Mouse (Mus musculus) embryo, embryonic 9.5 days (tissue): ENCODE data around the gene Etnk1.
"Not testable (repeated sequence)": the region's sequence is repeated elsewhere in the genome, so short reads cannot be mapped to it uniquely, and the experiment has no call there.

Experiments
- DNase-seq: peaks from one replicate; pipeline ENCODE4 v3.0.0-alpha.2; 2017; ENCODE audit errors: extremely low spot score

The Etnk1 gene

DNA sequence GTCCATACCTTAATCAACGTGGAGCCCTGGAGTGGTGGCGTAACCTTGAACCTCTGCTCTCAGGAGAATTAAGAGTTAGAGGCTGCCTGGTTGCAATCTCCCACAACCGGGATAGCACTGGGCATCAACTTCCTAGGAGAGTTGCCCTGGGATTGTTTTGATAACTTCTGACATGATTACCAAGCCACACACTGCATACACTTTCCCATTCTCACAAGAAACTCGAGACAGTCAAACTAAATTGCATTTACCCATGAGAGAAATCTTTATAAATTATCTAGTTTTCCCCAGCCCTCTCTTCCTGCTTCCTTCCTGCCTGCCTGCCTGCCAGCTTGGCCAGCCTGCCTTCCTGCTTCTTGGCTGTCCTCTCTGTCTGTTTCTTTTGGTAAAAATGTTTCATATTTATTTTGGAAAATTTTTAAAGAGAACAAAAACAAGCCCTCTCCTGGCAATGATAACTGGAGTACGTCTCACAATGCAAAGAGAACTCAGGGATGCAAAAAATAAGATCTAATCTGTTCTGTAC lies 17.2 kb upstream of the Etnk1 start:
- no peak for DNase-seq

DNA sequence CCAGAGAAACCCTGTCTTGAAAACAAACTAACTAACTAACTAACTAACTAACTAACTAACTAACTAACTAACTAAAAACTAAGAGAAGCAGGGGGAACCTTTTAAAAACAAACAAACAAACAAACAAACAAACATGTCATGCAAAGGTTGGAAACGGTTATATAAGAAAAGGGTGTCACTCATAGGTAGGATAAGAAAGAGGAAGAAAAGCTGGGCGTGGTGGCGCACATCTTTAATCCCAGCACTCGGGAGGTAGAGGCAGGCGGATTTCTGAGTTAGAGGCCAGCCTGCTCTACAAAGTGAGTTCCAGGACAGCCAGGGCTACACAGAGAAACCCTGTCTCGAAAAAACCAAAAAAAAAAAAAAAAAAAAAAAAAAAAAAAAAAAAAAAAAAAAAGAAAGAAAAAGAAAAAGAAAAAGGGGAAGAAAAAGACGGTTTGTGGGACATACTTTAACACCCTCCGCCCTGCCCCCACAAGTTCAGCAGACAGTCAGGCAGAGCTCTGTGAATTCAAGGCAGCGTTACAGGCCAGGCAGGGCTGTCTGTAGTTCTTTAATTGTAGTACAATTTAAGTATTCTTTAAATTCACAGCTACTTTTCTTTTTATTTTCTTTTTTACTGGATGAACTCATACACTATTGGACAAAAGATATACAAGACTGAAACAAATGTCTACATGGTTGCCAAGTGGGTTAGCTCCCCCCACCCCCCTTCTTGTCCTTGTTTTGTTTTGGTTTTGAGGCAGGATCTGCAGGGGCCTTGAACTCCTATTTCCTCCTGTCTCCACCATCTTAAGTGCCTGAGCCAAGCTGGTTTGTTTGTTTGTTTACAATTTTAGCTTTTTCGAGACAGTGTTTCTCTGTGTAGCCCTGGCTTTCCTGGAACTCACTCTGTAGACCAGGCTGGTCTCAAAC lies 15.7 kb upstream of the Etnk1 start:
- DNase-seq: not testable (repeated sequence)

DNA sequence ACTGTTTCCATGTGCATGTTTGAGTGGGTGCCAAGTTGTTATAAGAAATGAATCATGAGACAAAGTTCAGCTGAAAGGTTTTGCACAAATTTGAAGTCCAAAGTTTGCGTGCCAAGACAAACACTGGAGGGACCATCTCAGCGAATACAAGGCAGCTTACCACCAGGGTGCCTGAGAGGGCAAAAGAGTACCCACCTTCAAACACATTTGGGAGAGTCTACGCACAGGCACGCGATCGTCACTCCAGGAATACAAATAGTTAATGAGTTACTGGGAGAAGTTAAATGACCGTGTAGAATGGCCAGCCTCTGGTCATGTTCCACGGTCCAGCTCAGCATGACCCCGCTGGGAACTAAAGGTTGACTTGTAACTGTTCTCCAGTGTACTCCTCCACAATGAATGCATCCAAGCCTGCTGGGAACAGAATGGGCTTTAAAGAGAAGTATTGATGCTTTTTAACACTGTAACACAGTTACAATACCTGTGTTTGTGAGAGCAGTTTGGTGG lies 14.6 kb upstream of the Etnk1 start:
- peak; percentile 38 for DNase-seq

DNA sequence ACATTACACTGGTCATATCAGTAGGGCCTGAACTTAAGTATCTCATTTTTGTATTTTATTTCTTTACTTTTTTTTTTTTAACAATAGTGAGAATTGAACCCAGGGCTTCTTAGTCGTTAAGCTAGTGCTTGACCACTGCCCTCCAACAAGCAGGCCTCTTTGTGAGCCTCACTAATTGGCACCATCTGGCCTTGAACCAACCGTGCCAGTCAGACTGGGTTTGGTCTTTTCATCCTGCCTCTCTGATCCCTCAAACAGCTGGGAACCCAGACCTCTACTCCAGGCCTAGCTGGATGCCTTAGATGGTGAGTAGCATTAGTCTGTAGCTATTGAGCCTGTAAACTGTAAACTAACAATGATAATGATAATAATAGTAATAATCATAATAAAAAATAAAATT lies 13.9 kb upstream of the Etnk1 start:
- DNase-seq: no peak

DNA sequence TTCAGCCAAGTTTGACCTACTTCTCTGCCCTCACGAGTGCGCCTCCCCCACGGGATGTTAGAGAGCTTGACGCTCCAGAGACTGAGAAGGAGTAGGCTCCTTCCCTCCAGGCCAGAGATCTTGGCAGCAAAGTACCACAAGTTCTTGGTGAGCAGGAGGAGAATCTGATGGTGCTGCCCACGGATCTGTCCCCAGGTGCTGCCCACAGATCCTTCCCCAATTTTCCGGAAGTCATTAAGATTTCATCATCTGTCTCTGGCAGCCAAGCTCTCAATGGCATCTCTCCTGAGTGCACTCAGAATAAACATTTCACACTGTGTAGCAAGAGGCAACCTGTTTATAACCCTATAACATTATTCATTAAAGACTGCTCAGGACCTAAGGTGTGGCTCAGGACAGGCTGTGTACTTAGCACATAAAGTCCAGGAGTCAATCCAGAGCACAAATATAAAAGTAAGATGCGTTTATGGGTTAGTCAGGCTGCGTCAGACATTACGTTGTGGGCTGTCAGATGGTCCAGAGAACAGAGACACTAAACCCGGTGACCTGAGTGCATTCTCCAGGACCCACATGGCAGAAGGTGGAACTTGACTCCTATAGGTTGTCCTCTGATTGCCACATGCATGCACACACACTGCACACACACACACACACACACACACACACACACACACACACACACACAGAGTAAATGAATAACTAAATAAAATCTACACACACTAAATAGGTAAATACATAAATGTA lies 13.1 kb upstream of the Etnk1 start:
- no peak for DNase-seq

DNA sequence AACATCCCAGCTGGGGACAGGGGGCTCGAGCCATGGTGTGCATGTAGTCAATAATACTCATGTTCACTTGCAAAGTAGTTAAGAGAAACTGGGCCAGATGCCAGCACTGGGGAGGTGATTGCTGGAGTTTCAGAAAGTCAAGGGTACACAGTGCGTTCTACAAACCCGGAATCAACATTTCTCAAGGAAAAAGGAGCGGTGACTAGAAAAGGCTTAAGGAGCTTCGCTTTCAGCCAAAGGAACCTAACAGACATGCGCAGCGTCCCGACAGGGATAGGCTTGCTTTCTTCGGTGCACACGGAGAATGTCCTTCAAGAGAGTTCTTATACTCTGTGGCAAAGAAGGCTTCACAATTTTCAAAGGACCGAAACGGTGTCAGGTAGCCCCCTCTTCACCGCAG lies 12.1 kb upstream of the Etnk1 start:
- DNase-seq: no peak

DNA sequence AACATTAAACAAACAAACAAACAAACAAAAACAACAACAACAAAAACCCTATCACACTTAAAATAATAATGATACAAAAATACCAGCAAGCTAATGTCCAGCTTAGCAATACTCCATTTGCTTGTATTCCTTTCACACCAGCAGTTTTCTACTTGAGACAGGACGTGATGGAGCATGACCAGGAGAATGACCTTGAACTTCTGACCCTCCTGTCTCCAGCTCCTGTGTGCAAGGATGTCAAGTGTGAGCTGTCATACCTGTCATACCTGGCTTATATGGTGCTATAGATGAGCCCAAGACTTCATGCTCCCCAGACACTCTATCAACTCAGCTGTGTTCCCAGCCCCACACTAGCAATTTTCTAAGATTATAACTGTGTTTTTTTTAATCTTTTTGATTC lies 11.0 kb upstream of the Etnk1 start:
- DNase-seq: no peak

DNA sequence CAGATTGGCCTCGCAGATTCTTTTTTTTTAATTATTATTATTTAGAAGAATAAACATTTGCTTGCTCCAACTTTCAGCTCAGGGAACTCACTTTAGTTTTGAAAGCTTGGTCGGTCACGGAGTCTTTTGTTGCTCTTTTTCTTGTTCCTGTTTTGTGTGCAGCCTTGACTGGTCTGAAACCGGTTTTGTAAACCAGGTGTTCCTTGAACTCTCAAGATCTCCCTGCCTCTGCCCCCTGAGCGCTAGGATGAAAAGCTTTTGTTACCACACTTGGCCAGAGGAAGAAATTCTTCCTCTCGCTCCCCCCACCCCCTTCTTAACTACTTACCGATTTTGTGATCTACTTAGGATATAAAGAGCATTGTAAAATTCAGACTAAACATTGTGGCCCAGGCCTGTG lies 10.3 kb upstream of the Etnk1 start:
- DNase-seq: no peak

DNA sequence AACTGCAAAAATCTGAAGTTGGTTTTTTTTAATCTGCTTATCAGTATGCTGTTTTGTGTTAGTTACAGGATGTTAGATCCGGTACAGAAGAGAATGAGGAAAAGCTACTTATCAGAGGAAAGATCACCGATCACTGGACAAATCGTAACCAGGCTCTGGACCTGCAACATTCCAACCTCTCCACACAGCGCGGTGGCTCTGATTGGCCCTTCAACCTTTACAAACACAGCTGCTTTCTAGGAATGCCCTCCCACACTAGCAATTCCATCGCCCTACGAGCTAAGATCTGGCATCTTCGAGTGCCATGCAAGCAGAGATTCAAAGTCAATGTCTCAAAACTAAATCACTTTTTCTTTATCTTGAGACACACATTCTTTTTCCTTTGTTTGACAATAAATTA lies 9.6 kb upstream of the Etnk1 start:
- DNase-seq: no peak

DNA sequence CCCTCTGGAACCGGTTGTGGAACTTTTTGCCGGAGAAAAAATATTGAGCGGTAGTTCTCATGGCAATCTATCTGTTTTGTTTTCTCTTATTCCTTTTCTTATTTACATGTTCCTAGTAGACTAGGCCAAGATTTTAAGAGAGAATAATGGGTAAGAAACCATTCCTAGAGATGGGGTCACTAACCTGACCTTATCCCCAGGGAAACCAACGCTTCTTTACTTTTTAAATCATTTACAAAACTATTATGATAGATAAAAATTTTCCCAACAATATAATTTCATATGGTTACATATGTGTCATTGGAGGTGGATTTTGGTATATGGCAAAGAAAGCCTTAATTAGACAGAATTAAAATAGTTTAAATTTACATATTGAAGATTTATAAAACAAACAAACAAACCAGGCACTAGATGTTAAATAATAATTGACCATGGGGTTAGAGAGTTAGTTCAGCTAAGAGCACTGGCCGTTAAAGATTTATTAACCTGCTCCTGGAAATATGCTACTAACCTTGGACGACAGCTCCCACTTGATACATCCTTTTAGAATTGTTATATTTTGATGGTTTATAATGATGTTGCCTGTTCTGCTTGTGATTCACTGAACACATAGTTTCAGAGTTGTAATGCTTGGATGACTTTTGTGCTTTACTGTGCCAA lies 6.3 kb upstream of the Etnk1 start:
- no peak for DNase-seq

DNA sequence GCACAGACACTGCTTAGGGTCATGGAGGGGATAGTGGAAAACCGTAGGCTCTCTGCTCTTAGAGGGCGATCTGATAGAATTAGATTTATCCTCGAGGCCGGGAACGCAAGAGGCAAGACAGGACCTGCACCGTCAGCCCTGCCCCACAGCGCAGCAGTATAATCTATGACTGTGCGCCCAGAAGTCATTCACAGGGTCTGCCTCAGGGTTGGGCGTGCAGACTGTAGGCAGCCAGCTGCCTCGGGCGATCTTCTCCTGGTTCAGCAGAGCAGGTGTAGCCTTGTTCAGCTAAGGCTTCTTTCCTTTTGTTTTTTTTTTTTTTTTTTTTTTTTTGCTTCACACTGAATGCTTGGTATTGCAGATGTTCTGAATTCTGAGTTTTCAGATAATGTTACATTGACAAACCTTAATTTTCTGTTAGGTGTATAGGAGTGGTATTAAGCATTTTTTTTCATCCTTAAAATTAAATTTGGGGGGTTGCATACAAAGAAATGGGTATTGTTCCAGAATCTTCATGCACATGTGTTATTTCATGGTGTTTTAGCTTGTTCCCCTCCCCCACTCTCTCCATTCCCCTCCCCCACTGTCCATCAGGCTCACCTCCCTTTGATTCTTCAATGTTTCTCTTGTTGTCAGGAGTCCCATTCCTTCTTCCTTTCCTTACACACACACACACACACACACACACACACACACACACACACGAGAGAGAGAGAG lies 4.7 kb upstream of the Etnk1 start:
- DNase-seq: no peak

DNA sequence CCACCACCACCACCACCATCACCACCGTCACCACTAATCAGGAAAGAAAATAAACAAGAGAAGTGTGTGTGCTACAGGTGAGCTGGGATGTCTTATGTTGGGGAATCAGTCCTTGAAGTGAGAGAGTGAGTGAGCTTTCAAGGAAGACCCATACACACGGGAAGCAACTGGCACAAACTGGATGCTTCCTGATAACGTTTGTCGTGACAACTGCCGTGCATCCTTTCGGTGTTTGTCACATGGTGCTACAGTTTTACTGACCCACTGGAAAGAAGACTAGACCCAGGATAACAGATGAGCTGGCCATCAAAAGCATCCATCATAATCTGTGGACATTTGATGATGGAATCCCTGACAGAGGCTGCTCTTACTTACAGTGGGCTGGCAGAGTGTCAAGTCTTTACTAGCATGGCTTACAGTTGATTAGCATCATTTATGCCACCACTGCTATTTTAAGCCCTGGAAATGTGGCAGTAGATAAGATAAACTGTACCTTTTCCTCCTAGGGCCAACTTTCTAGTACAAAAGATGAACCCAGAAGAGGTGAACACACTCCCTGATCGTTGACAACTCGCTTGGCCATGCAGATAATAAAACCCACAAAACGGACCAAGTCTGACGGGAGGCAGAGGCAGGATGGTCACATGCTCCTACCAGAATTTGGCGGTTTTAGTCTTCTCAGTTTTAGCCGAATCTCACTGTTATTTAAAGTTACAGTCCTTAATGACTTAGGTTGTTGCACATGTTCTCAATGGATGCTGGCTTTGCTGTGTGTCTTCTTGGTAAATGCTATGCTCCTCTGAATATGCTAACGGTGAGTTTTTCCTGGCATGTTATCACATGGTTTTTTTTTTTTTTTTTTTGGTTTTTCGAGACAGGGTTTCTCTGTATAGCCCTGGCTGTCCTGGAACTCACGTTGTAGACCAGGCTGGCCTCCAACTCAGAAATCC lies 2.8 kb upstream of the Etnk1 start:
- DNase-seq: no peak

DNA sequence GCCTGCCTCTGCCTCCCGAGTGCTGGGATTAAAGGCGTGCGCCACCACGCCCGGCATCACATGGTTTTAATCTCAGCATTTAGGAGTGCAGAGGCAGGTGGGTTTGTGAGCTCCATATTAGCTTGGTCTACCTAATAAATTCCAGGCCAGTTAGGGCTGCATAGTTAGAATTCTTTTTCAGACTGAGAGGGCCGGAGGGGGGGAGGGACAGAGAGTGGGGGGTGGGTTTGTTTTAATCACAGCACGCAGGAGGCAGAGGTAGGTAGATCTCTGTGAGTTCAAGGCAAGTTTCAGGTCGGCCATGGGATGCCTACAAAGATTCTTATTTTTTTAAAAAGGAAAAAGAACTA lies 2.1 kb upstream of the Etnk1 start:
- no peak for DNase-seq

DNA sequence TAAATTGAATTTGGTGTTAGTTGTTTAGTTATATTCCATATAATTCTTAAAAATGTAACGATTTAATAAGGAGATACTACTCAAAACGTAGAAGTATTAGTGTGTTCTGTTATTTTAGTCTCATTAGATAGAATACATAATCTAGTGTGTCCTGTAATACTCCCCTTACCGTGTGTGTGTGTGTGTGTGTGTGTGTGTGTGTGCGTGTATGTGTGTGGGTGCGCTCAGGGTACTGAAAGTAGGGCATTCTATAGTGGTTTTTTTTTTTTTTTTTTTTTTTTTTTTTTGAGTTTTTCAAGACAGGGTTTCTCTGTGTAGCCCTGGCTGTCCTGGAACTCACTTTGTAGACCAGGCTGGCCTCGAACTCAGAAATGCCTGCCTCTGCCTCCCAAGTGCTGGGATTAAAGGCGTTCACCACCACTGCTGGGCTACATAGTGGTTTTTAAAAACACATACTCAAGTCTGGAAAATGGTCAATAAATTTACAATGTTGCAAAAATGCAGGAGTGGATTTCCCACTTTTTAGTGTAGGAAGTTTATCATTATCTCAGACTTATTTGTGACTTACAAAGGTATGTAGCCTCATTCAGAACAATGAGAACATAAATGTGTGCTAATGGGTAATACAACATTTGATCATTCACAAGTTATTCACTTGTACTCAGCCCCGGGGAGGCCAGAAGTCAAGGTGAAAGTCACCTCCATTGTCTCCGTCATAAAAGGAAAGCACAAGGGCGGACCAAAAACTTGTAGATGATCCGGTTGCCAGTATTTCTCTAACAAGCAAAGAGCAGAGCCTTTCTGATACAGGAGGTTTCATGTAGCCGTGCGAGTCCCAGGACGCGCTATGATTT lies 1.4 kb upstream of the Etnk1 start:
- no peak for DNase-seq

DNA sequence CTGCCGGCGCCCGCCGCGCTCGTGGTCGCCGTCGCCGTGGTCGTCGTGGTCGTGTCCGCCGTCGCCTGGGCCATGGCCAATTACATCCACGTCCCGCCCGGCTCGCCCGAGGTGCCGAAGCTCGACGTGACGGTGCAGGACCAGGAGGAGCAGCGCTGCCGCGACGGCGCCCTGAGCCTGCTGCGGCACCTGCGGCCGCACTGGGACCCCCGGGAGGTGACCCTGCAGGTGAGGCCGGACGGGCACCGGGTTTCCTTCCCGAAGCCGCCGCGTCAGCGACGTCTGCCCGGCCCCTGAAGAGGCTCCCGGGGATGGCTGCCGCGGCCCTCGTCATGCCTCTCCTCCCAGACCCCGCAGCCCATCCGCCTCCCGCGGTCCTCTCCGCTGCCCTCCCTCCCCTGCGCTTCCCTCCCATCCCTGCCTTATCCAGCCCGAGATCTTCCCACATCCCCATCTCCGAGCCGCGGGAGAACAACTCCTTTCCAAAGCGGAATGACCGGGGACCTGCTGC lies 443 bp downstream of the Etnk1 start:
- no peak for DNase-seq

DNA sequence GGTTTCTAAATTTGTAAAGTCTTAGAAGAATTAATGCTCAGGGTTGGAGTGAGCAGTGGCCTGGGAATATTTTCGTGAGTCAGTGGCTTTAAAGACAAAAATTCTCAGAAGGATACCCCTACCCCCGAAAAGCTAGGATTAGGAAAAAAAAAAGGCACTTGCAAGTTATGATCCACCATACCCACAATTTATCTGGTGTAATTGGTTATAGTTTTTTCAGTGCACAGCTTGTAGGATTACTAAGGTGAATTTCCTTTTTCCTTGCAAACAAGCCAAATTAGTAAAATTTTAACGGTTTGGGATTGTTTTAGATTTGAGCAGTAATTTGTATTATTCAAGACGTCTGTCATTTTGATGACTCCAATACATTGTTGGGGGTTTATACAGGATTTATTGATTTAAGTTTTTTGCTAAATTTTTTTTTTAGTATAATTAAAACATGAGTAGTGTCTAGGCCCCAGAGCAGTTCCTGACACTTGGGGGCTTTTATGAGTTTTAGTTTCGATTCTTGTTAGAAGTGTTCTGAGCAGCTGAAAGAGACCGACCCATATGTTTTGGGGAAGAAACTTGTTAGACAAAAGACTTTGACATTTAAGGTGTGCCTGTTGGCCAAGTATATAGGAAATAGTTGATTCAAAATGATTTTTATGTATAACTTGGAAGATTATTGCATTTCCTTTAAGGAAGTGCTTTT lies 1.1 kb downstream of the Etnk1 start:
- no peak for DNase-seq

DNA sequence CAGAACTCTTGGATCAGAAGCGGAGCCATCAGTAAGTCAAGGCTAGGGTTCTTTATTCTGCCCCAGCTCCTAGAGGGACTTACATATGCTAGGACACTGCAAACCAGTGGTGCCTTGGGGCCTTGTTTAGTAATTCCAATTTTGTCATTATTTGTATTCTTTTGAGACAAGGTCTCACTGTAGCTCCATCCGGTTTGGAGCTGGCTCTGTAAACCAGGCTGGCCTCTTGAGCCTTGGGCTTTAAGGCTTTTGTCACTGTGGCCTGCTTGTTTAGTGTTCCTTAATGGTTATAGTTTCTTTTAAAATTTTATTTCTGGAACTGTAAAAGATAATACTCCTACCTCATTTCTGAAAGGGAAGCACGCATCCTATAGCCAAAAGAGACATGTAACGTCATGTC lies 2.4 kb downstream of the Etnk1 start:
- no peak for DNase-seq

DNA sequence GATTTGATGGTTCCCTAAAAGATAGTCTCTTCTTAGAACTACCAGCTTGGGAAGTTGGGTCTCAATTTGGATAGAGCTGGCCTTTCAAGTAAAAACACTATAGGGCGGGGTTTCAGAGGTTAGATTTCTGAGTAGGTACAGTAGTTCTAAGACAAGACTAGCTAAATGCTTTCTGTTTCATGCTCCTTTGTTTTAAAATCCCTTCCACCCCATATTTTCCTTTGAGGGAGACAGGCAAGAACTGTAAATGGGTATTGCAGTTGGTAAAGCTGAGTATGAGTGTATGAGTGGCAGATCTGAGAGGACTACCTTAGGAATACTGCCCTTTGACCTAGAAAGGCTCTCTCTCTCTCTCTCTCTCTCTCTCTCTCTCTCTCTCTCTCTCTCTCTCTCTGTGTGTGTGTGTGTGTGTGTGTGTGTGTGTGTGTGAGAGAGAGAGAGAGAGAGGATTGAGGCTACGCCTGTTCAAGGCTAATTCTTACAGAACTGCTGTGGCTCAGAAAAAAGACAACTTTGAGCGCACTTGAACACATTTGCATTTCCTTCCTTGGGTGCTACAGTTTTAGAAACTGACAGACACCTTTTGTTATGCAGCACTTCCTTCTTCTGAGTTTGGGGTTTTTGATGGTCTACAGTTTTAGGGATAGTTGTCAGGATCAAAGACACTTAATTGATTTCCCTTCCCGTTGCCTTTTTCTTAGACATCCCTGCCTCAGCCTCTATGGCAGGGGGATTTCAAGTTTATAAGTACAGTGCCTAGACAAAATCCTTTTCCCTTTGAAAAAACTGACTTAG lies 3.3 kb downstream of the Etnk1 start:
- DNase-seq: no peak
